Mouse (Mus musculus): Measurements from ENCODE around the gene Mcemp1.

DNA sequence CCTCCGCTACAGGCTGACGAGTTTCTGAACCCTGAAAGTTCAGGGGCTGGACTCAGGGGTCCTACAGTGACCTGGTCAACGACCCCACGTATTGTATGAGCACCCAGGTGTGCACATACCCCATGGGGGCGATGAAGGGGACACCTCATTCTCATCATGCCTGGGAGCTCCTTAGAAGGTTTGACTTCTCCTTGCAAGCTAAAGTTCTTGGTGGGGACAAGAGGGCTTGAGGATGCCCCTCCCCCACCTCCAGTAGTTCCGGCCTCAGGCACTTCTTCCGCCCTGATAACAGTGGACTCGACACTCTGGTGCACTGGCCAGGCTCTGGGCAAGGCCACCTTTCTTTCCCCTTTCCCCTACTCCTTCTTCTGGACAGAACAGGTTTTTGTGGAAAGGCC, 34.1 kb upstream of the Mcemp1 start:
- TF ChIP-seq ZC3H11A (IDR thresholded peaks at IDR 0.05; ENCODE audit: low read depth, low read length) (no peak), ZKSCAN1 (IDR thresholded peaks at IDR 0.05; ENCODE audit: low read depth, low read length) (no peak), CTCF (IDR thresholded peaks at IDR 0.05 in 2 of 3, conservative IDR thresholded peaks at IDR 0.05 in 1 of 3; ENCODE audit: control insufficient read depth in 1 of 3, insufficient read depth in 1 of 3, low read depth in 2 of 3, low read length in 3 of 3, poor library complexity in 1 of 3, severe bottlenecking in 1 of 3) (no peak), EP300 (IDR thresholded peaks at IDR 0.05; ENCODE audit: low read depth in 1 of 2, low read length in 2 of 2) (peak; percentile 43 to 47), TBP (IDR thresholded peaks at IDR 0.05; ENCODE audit: low read depth, low read length) (no peak), RAD21 (IDR thresholded peaks at IDR 0.05; ENCODE audit: low read depth, low read length) (no peak), NRF1 (IDR thresholded peaks at IDR 0.05; ENCODE audit: insufficient read depth, low read depth, low read length, poor library complexity, severe bottlenecking) (no peak), MAX (IDR thresholded peaks at IDR 0.05; ENCODE audit: low read length) (no peak), USF2 (IDR thresholded peaks at IDR 0.05; ENCODE audit: borderline replicate concordance in 1 of 2, insufficient read depth in 1 of 2, low read depth in 1 of 2, low read length in 2 of 2) (no peak), POLR2A (IDR thresholded peaks at IDR 0.05; ENCODE audit: control insufficient read depth in 1 of 2, insufficient read depth in 1 of 2, low read depth in 1 of 2, low read length in 2 of 2, poor library complexity in 1 of 2) (0 out of 4 replicates have a peak, but pooled peaks of 1 of the 2 experiments have one; percentile 42), MAFK (IDR thresholded peaks at IDR 0.05; ENCODE audit: borderline replicate concordance, low read depth, low read length) (no peak), MYC (IDR thresholded peaks at IDR 0.05; ENCODE audit: low read depth, low read length) (no peak)
